Mouse (Mus musculus): ENCODE data around the gene Ercc4.
"Not testable (repeated sequence)": the region's sequence is repeated elsewhere in the genome, so short reads cannot be mapped to it uniquely, and the experiment has no call there.

The Ercc4 gene

DNA sequence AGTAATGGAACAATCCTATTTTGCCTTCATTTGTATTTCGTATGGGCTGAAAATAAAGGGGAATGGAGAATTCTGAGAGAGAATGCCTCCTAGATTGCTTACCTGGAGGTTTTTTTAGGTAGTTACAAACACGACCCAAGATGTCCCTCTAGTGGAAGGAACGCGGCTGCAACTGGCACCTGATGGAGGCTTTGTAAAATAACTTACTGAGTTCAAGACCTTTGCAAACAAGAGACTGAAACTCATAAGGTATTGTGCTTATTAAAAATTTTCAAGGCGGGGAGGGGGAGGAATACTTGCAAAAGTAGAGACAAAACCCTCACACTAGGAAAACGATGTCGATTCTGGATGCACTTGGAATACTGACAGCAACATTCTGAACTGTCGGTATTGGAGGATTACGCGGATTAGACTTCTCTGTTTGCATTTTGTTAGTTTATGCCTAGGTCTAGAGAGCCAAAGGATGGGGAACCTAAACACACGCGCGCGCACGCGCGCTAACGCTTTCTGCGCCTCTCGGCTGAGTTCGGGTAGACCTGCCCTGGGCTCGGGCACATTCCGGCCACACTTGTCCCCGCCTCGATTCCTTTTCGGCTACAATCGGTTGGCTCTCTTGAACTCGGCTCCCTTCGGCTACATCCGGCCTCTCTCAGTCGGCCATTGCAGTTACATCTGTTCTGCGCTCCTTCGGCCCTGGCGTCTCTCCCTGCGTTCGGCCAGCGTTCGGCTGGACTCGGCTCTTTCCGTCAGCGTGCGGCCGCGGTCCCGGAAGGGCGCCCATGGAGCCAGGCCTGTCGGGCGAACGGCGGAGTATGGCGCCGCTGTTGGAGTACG, at the start of gene Ercc4:
Gene Ercc4 (plus strand): TSS at position 529 of the 834 bp plus-strand sequence.
- DNase-seq (ENCODE audit: low spot score) = peak; percentile 85

DNA sequence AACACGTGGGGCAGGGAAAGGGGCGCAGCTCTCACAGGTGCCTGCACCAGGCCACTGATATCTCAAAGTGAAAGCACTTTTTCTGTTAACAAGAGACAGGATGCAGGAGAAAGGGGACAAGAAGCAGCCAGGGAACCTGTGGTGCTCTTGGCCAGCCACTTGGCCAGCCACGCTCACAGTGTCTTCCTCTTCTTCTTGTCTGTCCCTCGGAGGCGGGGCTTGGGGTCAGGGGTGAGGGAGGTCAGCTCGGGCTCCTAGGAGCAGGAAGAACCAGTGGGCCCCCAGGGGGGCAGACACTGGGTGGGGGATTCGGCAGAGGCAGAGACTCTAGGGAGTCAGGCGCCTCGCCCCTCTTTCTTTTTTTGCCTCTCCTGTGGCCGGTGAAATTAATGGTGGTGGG, 48.4 kb upstream of the Ercc4 start:
- no peak for DNase-seq (ENCODE audit: low spot score)

DNA sequence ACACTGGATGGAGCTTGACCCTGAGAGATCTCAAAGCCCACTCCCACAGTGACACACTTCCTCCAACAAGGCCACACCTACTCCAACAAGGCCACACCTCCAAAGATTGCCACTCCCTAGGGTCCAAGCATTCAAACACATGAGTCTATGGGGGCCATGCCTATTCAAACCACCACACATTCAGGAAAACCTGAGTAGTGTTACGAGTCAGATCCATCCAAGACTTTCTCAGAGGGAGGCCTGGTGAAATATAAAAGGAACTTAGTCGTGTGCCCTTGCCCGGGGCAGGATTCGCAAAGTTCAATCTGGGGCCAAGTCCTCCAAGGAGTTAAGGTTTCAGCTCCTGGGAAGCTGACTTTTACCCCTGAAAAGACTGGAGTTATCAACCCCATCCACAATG, 35.3 kb upstream of the Ercc4 start:
- no peak for DNase-seq (ENCODE audit: low spot score)

DNA sequence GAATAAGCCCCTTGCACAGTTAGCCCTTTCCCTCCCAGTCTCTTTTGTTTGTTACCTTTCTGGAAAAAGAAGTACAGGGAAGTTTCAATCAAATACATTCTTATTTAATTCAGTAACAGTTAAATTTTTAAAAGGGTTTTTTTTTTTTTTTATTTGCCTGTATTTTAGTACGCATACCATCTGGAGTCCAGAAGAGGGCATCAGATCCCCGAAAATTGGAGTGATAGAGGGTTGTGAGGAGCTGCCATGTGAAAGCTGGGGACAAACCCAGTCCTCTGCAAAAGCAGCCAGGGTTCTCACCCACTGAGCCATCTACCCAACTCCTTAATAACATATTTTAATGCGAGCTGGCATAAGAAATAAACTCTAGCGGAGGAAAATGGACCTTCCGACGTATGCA, 29.3 kb upstream of the Ercc4 start:
- no peak for DNase-seq (ENCODE audit: low spot score)

DNA sequence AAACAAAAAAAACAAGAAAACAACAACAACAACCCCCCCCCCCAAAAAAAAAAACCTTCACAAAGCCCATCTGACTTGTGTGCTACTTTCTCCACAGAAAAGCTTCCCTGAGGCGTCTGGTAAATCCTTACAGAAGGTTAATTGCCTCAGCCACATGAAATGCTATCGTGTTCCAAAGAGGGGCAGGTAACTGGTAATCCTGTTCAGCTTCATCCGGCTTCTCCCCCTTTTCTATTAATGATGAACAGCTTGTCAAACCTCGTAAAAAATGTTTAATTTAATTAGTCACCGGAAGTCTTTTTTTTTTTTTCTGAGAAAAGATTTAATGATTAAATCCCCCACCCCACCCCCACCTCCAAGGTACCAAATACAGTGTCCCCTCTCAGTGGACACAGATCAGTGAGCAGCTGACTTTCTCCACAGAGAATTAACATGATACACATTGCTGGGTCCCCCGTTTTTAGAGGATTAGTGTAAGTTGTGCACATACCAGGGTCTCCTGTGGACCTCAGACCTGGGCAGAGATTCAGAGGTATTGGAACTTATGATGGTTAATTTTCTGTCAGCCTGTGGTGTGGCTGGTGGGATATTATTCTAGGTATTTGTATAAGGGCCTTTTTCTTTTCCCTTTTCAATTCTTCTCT, 26.2 kb upstream of the Ercc4 start:
- no peak for DNase-seq (ENCODE audit: low spot score)

DNA sequence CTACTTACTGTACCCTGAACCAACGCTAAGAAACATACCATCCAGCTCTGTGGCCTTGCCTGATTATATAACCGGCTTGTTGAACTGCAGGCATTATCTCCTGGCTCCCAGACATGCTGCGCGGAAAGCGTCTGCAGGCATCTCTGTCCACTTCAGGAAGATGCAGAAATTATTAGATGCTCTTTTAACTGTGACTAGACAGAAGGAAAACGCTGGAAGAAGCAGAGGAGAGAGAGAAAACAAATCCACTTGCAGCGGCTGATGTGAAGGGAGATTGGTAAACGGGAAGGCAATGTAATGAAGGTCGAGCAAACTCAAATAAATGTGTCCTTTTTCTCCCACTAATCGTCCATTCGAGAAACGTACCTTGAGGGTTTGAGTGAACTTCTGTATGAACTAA, 1.1 kb upstream of the Ercc4 start:
- no peak for DNase-seq (ENCODE audit: low spot score)

DNA sequence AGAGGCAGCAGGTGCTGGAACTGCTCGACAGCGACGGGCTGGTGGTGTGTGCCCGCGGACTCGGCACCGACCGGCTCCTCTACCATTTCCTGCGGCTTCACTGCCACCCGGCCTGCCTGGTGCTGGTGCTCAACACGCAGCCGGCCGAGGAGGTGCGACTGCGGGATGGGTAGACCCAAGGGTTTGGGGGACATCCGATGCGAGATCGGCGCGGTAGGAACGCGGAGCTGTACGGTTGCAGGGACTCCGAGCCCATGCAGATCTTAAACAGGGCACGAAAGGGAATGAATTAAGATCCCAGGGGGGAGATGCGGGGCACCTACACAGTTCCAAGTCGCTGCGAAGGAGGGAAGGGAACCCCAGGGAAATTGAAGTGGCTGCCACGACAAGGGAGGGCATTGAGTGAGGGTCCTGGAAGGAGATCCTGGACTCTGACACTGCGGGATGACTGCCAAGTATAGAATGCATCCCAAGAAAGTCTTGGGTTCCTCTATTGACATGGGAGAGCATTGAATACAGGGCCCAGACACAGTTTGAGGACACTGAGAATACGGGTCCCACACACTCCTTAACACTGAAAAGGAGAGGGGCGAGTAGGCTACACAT, 609 bp downstream of the Ercc4 start:
- DNase-seq (ENCODE audit: low spot score) = no peak

DNA sequence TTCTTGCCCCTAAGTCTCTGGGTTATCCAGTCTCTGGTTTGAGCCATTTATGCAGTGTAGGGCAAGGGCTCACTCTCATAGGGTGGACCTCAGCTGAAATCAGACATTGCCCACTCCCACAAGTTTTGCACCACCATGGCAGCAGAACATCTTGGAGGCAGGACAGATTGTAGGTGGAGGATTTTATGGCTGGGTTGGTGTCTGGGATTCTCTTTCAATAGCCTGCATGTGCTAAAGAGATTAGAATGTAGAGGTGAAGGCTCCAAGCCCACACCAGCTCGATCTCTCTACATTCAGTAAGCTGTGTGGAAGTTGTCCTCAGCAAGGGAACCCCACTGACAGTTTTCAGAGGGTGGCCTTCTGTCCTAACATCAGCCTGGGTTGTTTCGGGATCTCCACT, 5.3 kb downstream of the Ercc4 start:
- no peak for DNase-seq (ENCODE audit: low spot score)

DNA sequence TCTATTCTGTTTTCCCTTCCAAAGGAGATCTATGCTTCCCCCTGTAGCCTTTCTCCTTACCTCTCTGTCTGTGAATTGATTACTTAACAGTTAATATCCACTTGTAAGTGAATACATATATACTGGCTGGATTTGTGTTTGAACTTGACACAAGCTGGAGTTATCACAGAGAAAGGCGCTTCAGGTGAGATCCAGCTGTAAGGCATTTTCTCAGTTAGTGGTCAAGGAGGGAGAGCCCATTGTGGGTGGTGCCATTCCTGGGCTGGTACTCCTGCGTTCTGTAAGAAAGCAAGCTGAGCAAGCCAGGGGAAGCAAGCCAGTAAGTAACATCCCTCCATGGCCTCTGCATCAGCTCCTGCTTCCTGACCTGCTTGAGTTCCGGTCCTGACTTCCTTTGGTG, 6.0 kb downstream of the Ercc4 start:
- DNase-seq (ENCODE audit: low spot score) = not testable (repeated sequence)

DNA sequence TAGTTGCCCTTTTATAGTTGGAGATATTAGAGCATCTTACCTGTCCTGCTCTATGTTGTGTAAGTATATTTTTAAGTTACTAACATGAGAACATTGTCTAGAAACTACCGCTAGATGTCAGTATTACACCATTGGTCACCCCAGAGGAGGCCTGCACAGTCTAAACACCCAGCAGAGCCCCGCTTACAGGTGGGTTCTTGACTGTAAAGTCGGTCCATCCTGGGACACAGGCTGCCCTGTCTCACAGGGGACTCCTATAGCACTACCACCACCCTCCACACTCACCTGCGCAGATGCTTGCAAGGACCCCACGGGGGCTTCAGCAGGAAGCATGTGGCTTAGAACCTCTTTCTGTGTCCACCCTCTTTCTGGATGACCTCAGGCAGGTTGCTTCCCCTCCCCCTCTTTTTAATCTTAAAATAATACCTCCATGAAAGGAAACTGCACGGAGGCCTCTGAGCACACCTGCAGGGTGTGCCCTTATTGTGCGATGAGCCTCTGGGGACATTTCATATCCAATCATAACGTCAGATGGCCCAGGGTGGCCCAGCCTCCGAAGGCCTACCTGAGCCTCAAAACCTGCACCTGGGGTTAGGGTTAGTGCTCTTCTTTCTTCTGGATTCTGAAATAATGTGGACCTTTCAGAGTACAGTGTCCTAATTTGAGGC, 7.9 kb downstream of the Ercc4 start:
- peak; percentile 52 for DNase-seq (ENCODE audit: low spot score)

DNA sequence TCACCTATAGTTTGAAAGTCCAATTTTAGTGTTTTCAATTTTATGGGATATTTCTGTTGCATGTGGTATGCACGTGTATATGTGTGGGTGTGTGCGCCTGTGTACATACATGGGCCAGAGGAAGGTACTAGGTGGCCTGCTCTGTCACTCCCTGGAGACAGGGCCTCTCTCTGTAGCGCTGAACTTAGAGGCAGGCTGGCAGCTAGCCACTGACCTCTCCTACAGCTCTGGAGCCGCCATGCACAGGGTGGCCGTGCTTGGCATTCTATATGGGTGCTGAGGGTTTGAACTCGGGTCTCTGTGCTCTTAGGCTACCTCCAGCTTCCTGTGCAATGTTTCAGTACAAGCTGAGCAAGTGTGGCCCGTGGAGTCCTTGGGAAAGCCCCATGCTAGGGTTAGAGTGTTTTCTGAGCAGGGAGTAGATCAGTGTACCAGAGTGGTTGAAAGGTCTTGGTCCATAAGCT, 8.5 kb downstream of the Ercc4 start:
- no peak for DNase-seq (ENCODE audit: low spot score)

DNA sequence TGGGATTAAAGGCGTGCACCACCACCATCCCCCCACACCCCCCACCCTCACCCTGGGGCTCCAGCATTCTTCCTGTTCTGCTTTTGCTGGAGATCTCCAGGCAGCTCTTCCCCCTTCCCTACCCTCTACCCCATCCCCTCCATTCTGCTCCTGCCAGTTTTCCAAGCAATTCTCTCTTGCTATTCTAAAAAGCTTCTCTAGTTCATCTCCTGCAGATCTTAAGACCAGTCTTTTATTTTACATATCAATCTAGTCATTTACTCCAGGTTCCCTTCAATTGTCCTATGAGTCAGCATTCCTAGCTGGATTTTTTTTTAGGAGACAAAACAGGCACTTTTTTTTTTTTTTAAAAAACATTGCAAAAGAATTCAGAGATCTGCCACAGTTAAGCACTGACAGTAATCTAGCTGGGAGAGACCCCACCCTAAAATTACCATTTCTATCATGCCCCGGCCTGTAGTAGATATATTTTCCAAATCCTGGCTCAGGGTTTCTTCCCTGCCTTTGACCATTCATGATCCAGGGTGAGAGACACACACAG, 9.3 kb downstream of the Ercc4 start:
- no peak for DNase-seq (ENCODE audit: low spot score)

DNA sequence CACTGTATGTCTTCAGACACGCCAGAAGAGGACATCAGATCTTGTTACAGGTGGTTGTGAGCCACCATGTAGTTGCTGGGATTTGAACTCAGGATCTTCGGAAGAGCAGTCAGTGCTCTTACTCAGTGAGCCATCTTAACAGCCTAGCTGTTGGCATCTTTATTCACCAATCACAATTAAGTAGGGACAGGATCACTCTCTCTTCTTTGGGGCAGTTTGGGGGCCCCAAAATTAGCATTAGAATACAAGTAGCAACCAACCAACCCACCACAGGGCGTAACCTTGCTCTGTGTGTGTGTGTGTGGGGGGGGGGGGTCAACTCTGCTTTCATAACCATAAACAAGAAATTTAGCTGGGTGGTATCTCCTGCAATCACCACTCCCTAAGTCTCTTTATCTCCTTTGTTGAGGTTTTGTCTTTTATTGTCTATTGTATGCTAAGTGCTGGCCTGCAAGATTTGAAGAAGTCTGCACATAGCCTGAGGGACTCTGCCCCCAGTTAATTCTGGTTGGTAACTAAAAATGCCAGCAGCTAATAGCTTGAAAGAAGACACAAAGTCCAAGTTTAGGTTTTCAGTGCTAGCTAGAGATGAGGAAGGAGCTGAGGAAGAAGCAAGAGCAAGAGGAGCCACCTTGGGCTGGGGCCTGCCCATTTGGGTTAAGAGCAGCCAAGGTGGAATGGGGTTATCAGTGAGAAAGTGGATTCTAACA, 10.3 kb downstream of the Ercc4 start:
- no peak for DNase-seq (ENCODE audit: low spot score)

DNA sequence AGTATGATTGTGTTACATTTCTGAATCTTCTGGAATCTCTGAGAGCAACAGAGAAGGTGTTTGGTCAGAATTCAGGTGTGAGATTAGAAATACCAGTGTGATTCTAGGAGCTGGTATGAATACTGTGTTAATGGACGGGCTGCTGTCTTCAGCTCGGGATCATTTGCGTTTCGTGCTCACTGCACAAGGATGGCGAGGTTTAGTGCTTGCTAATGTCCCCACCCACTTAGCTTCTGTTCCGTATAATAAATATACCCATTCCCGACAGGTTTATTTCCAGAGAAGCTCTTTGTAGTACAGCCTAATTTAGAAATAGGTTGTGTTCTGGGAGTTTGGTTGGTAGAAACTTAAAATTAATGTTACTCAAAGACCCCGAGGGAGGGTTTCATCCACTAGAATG, 15.9 kb downstream of the Ercc4 start:
- DNase-seq (ENCODE audit: low spot score) = no peak

DNA sequence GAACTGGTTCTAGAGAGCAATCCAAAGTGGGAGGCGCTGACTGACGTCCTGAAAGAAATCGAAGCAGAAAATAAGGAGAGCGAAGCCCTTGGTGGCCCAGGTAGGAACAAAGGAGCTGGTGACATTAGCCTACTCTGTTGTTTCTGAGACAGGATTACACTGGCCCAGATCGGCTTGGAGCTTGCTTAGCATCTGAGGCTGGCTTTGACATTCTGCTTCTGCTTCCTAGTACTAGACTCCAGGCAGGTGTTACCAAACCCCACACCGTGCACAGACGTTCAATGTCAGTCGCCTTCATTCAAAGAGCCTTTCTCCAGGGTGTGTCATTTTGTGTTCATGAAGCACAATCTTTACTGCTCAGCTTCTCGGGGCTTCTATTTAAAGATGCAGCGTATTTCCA, 18.1 kb downstream of the Ercc4 start:
- no peak for DNase-seq (ENCODE audit: low spot score)

DNA sequence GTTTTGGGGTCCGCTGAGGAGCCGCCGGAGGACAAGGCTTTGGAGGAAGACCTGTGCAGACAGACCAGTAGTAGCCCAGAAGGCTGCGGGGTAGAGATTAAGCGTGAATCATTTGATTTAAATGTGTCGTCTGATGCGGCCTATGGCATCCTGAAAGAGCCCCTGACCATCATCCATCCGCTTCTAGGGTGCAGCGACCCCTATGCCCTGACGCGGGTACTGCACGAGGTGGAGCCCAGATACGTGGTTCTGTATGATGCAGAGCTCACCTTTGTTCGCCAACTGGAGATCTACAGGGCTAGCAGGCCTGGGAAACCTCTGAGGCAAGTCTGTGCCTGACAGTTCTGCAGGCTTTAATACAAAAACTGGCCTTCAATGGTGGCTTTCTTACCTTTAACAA, 20.9 kb downstream of the Ercc4 start:
- no peak for DNase-seq (ENCODE audit: low spot score)

DNA sequence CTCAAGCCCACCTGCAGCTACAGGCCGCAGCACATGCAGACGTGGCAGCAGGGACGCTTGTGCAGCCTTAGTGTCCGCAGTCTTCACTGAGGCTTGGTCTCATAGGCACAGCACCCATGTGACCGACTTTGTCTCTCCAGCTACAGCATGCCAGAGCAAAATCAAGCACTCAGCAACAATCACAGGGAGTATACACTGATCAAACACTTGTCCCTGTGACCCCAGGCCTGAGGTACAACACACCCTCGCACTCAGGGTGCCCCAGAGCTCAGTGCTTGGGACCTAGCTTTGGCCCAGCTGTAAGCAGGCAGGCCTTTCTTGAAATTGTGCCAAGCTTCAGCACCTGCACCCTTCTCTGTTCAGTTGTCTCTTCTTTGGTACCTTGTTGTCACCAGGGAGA, 31.7 kb downstream of the Ercc4 start:
- DNase-seq (ENCODE audit: low spot score) = no peak

DNA sequence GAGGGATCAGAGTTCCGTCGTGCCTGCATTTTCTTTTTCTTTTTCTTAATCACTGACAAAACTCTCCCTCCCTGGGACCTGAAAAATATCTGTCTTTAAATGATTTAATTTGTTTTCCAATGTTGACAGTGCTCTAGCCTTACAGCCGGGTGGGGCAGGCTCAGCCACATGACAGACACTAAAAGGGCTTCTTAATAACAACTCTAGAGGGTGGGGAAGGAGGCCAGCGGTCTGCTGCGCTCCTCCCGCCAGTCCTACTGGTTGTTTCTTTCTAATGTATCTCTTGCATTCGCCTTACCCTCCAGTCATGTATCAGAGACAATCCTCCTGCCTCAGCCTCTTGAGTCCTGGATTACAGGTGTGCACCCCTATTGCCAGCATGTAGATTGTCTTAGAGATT, 34.4 kb downstream of the Ercc4 start:
- DNase-seq (ENCODE audit: low spot score) = no peak

DNA sequence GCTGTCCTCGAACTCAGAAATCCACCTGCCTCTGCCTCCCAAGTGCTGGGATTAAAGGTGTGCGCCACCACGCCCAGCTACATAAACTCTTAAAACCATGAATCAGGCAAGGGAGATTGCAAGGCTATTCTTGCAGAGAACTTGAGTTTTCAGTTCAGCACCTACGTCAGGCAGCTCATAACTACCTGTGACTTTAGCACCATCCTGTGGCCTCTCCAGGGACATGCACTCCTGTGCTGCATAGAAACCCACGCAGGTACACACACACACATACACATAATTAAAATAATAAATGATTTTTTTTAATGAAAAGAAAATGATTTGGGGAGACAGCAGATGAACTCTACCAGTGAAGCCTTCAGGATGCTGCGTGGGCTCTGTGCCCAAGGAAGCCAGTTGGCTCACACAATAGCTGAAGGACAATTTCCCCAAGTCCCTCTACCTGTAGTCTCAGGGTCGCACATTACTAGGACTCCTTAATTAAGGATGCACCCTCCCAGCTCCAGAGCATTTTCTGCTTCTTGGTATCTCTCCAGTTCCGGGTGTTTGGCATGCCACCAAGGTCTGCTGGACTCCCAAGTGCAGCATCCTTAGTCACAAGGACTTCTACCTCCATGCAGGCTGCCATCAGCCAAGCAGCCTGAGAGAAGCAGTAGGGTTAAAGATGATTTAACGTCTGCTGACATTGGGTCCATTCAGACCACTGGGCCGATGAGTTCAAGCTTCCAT, 35.4 kb downstream of the Ercc4 start:
- no peak for DNase-seq (ENCODE audit: low spot score)

DNA sequence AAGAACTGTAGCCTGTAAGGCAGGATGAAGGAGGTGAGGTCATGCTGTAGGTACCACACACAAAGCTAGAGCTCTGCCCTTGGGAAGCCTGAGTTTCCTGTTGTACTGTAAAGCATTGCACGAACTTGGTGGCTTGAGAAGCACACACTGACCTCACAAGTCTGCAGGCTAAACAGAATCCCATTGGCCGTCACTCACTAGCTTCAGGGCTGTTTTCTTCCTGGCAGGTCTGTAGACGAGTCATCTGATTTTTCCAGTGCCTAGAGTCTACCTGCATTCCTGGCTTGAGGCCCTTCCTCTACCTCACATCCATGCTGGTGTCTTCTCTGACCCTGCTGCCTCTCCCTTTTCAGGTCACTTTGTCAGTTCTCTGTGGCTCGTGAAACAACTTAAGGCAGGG, 36.7 kb downstream of the Ercc4 start:
- DNase-seq (ENCODE audit: low spot score) = no peak

All from c-Kit-positive CD71-positive TER-119-positive erythroid progenitor cells, embryonic 14.5 days (primary cell).